Mouse (Mus musculus): ENCODE measurements around the gene Ciita. TPM values are rescaled to one million over a fixed set of nuclear protein-coding genes. Genes with fewer than 3 reads are reported as not detected.
A peak's percentile ranks its signal among the peaks of the same experiment; 100 is the strongest.

The Ciita gene
- under 1 TPM; 0.11 to 0.15 TPM for total RNA-seq (2021)
- long read RNA-seq, experiment 1: 0 reads
- long read RNA-seq, experiment 2: 0 reads

DNA sequence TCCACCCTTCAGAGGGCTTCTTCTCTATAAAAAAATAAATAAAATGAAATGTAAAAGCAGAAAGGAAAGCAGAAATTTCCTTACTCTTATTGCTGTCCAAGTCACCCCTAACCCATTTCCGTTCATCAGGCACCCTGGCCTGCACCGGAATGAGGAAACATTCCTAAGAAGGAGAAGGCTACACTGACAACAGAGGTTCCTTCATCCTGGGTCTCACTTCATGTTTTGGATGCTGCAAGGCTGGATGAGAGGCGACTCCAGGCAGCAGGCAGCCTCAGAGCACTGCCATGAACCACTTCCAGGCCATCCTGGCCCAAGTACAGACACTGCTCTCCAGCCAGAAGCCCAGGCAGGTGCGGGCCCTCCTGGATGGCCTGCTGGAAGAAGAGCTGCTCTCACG is at the start of gene Ciita:
TSS of gene Ciita (plus strand) at position 203 of the 400 bp plus-strand sequence.
- no peak within 1 kb of the TSS for H3K4me3 ChIP-seq
- DNase-seq: no peak
- intact Hi-C loops (cut with DNase I): no loop called here
- no peak for TF ChIP-seq CTCF (IDR thresholded peaks at IDR 0.05)
- no peak within 1 kb of the TSS for H3K27ac ChIP-seq

DNA sequence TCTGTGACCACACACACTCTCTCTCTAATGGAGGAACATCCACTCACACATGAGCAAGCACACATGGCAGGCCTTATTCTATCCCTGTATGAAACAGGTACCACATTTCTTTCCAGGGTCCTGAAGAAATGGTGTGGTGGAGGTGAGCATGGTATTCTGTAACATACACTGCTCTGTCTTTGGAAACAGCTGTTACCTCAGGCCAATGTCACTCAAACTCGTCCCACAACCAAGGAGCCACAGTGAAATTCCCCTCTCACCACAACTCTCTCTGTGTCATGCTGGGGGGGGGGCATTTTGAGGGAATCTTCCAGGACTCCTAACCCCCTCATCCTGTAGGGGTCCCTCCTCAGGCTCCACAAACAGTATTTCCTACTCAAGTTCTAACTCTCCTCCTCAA is 47.9 kb upstream of the Ciita start:
- TF ChIP-seq CTCF (IDR thresholded peaks at IDR 0.05): no peak
- Histone ChIP-seq H3K27ac (no peak overlapping the region), H3K4me3 (no peak overlapping the region)
- intact Hi-C loops (cut with DNase I): no loop called here
- DNase-seq: no peak

DNA sequence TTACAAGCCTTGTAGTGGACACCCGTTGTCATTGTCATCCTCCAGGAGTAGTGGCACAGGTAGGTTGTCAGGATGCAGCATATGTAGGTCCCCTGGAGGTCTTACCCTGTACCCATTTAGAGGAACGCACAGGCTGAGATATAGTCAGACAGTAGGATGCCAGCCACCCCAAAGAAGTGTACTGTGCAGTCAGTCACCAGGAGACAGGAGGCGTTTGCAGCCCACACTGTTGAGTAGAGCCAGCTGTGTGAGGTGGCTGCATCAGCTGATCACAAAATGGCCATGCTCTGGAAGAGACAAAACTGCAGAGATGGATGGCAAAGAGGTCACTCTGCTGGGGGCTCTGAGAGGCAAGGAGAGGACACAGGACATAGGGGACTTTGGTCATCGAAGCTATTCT is 47.5 kb upstream of the Ciita start:
- TF ChIP-seq CTCF (IDR thresholded peaks at IDR 0.05): no peak
- intact Hi-C loops (cut with DNase I): no loop called here
- Histone ChIP-seq H3K4me3 (no peak overlapping the region), H3K27ac (no peak overlapping the region)
- no peak for DNase-seq

DNA sequence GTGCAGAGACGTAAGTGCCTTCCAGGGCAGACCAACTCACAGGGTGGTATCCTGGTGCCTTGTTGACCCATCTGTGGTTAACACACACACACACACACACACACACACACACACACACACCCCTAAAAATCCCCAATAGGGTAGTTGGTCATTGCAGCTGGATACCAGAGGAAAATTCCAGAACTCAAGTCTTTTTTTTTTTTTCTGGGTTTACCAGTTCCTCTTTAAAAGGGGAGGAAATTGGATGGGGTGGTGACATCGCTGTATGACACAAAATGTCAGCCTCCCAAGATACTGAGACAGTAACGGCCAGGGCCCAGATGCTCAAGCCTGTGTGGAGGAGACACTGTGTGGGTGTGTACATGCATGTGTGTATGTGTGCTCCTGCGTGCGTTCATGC is 46.5 kb upstream of the Ciita start:
- TF ChIP-seq CTCF (IDR thresholded peaks at IDR 0.05): no peak
- intact Hi-C loops (cut with DNase I): no loop called here

DNA sequence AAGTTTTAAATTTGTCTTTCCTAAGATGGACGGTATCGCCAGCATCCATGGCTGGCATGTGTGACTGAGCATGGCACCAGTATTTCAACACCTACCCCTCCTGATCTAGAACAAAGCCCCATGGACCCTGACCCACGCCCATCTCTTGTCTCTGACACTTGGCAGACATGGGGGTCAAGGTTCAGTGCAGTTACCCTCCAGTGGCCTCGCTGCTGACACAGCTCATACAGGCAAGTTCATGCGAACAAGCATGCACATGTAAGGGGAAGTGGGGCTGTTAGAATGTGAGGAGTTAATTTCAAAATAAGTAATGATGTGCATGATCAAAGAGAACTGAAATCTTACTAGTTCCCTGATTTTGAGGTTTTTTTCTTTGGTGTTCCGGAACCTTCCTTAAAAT is 43.7 kb upstream of the Ciita start:
- Histone ChIP-seq H3K4me3 (no peak overlapping the region), H3K27ac (no peak overlapping the region)
- TF ChIP-seq CTCF (IDR thresholded peaks at IDR 0.05): no peak
- intact Hi-C loops (cut with DNase I): no loop called here
- DNase-seq: no peak

More for the DNA sequence above, 46.5 kb upstream of the Ciita start:
- Histone ChIP-seq H3K4me3 (no peak overlapping the region), H3K27ac (no peak overlapping the region)
- DNase-seq: no peak

DNA sequence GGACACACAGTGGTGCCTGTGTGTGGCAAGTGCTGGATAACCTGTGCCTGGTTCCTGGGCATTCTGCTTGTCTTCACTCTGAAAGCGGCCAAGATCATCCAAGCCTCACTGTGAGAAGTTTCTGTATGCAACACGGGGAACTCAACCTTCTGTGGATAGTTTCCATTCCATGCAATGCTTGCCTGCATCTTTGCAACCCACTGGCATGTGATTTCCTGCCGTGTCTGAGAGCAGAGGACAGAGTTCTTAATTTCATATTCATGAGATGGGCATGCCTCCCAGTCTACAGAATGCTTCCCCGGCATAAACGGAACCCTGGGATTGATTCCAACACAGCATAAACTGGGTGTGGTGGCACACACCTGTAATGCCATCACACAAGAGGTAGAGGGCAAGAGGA is 41.8 kb upstream of the Ciita start:
- no peak for TF ChIP-seq CTCF (IDR thresholded peaks at IDR 0.05)
- intact Hi-C loops (cut with DNase I): no loop called here
- Histone ChIP-seq H3K4me3 (no peak overlapping the region), H3K27ac (no peak overlapping the region)
- DNase-seq: no peak

DNA sequence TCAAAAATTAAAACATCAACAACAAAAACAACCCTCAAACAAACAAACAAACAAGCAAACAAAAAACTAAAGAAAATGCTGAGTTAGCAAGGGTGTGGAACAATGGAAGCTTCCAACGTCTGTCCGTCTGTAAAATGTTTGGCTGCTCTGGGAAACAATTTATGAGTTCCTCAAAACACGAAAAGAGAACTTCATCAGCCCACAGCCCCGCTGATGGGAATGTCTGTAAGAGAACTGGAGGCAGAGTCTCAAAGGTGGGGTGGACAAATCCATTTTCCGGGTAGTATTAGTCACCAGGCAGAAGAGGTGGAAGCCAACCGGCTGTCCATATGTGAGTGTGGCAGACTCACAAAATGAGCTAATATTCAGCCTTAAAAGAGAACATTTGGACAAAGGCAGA is 38.5 kb upstream of the Ciita start:
- no peak for TF ChIP-seq CTCF (IDR thresholded peaks at IDR 0.05)
- intact Hi-C loops (cut with DNase I): no loop called here
- Histone ChIP-seq H3K27ac (no peak overlapping the region), H3K4me3 (no peak overlapping the region)
- DNase-seq: no peak

DNA sequence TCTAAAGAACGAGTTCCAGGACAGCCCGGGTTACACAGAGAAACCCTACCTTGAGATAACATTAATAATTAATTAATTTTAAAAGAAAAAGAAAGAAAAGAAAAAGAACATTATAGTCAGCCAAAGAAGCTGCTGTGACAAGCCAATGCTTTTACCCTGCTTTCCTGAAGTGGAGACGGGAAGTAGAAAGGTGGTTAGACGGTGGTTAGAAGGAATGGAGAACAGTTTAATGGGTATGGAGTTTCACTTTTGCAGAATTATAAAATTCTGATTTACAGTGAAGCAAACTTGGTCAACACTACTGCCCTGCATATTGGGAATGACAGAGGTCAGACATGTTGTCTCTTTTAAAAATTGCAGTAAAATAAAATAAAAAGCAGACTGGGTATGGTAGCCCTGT is 38.1 kb upstream of the Ciita start:
- DNase-seq: no peak
- Histone ChIP-seq H3K27ac (no peak overlapping the region), H3K4me3 (no peak overlapping the region)
- no peak for TF ChIP-seq CTCF (IDR thresholded peaks at IDR 0.05)
- intact Hi-C loops (cut with DNase I): no loop called here

DNA sequence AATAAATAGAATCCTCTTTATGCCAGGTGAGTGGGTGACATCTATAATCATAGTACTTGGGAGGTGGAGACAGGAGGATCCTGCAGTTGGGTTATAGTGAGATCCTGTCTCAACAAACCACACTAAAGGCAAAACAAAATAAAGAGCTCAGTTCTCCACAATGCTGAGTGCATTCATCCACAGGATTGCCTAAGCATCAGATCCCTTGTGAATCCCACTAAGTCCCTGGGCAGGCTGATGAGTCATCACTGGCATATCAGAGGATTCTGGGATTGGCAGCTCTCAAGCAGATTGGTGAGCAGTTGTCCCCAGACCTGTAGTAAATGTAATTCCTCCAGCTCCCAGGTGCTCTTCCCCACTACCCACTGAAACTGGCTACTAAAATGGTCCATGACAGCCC is 36.1 kb upstream of the Ciita start:
- DNase-seq: no peak
- intact Hi-C loops (cut with DNase I): no loop called here
- no peak for TF ChIP-seq CTCF (IDR thresholded peaks at IDR 0.05)

DNA sequence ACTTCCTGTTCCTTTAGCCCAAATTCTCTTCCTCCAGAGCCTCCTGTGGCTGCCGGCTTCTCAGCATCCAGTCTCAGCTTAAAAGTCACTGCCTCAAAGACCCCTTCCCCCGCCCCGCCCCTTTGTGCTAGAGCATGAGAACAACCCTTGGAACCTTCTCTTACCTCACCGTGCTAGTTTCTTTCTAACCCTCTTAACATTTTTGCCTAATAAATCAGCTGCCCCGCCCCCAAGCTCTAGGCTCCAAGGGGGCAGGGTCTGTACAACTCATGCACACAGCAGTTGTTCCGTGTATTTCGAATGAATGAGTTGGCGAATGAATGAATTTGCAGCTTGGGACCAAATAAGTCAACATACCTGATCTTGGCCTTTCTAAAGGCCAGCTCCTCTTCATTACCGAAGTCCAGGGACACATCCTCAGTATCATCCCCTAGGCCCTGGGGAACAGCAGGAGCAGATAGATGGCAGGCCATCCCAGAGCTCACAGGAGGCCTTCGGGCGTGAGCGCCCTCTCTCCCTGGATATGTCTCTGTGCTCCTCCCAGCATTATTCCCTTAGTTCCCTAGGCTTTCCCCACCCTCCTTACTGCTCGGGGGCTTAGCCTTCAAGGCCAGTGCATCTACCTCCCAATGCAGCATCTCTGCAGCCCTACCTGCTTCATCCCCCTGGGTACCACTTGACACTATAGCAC is 33.1 kb upstream of the Ciita start:
- no peak for DNase-seq
- peak overlapping the region; percentile 57 for H3K4me3 ChIP-seq
- TF ChIP-seq CTCF (IDR thresholded peaks at IDR 0.05): no peak
- H3K27ac ChIP-seq: no peak overlapping the region
- intact Hi-C loops (cut with DNase I): no loop called here

More for the DNA sequence above, 36.1 kb upstream of the Ciita start:
- H3K27ac ChIP-seq: no peak overlapping the region
- H3K4me3 ChIP-seq: no peak overlapping the region

DNA sequence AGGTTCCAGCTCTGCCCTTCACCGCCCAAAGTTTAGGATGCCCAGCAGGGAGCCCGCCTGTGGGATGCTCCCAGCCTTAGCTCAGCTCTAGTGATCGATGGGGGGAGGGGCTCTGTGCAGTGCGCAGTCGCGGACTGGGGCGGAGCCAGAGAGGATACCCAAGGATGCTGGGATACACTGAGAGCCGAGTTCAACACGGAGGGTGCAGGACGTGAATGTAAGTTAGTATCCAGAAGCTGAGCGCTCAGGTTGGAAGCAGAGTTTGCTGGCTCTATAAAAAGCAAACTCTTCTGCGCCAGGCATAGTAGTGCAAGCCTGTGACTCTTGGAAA is 32.6 kb upstream of the Ciita start, which contains the start of gene Tvp23a:
TSS of gene Tvp23a (minus strand) at position 99 of the 331 bp plus-strand sequence.
- H3K4me3 ChIP-seq: peak within 1 kb of the TSS; percentile 57
- no peak within 1 kb of the TSS; the same call in 1 of the 2 replicates for H3K27ac ChIP-seq
- DNase-seq: peak; percentile 76
- intact Hi-C loops (cut with DNase I): no loop called here
- TF ChIP-seq CTCF (IDR thresholded peaks at IDR 0.05): no peak

DNA sequence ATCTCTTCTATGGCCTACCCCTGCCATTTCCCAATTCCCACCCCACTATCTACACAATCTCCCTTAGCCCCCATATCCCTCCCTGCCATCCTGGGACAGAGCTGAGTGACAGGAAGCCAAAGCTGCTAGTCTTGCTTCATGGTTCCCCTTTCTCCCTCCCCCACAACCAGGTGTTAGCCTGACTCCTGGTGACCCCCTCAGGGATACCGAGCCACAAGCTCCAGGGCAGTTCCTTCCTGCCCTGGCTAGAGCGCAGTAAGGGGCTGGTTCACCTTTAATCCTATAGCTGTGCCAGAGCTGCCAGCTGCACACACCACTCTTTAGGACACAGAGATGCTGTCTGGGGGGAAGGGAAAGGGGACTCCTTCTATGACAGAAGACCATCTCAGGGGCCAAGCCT is 32.1 kb upstream of the Ciita start:
- H3K4me3 ChIP-seq: peak overlapping the region; percentile 57

DNA sequence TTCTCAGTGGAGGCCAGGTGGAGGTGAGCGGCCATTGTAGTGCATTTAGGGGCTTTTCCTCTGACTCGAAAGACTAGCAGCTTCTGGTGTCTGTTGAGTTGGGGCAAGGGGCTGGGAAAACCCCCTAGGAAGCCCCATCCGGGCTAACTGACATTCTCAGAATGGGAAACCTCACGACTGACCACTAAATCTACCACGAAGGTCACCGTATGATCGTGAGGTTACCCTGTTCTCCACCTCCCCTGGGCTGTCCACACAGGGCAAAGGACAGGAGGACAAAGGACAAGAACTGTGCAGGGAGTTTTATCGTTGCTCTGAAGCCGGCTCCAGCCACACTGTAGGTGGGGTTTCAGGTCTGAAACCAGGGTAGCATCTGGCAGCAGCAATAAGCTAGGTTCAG is 30.9 kb upstream of the Ciita start:
- no peak for DNase-seq
- intact Hi-C loops (cut with DNase I): no loop called here
- Histone ChIP-seq H3K27ac (no peak overlapping the region), H3K4me3 (no peak overlapping the region)
- no peak for TF ChIP-seq CTCF (IDR thresholded peaks at IDR 0.05)

More for the DNA sequence above, 32.1 kb upstream of the Ciita start:
- H3K27ac ChIP-seq: no peak overlapping the region; the same call in 1 of the 2 replicates
- no peak for TF ChIP-seq CTCF (IDR thresholded peaks at IDR 0.05)
- intact Hi-C loops (cut with DNase I): no loop called here
- DNase-seq: no peak

DNA sequence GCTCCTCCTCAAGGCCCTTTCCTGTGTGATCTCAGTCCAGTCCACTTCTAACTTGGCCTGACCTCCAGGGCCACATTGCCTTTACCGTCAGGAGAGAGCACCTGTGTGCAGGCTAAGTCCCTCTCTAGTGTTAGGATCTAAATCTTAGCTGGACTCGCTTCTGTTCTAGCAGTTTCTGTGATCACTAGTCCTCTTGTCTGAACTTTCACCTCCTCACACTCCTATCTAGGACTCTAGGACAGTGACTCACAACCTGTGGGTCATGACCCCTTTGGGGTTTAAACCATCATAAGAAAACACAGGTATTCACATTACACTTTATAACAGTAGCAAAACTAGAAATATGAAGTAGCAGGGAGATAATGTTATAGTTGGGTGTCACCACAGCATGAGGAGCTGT is 28.0 kb upstream of the Ciita start:
- intact Hi-C loops (cut with DNase I): no loop called here
- Histone ChIP-seq H3K27ac (no peak overlapping the region), H3K4me3 (no peak overlapping the region)
- DNase-seq: no peak
- TF ChIP-seq CTCF (IDR thresholded peaks at IDR 0.05): no peak
